Comparison of ENCODE assay signal across 13 mouse cellular contexts in the genomic region with DNA sequence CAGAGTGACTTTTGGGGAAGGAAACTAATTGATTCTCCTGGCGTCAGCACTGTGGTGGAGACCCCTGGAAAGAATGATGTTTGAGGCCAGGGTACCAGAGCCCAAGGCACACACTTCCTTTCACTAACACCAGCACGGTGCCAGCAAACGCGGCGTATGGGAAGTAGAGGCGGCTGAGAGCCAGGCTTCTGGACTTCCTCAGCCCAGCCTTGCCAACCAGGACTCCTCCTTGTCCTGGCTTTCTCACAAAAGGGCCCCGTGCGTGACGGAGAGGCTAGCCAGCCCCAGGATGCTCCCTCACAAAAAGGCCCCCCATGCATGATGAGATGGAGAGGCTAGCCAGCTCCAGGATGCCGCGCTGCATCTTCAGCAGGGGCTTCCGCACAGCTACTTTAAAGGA.
DNase-seq lines count a peak whose midpoint lies in the region; ATAC-seq lines count a peak whose summit lies in the region.
"Had no signal": no experiment of that assay in that cellular context is flagged by ENCODE, and none has a peak within 500 bp of the region (broad histone marks: within the 10 kb centered on the region; RNA-seq: fewer than 3 reads in every experiment).

No protein-coding gene starts in this region.

- peak; percentile 49; the same call in 1 of the 2 replicates for ATAC-seq in limb, embryonic 13.5 days (ENCODE audit: low FRiP score, low read depth)
- no peak for ATAC-seq in kidney, embryonic 14.5 days (ENCODE audit: low FRiP score, low TSS enrichment)
- ATAC-seq: forebrain, embryonic 16.5 days; intestine, embryonic 15.5 days had no signal

- H3K9me3 ChIP-seq in limb, embryonic 13.5 days = no peaks in the 10 kb centered on the region
- H3K9me3 ChIP-seq in kidney, embryonic 14.5 days (ENCODE audit: control insufficient read depth, low read length) = no peaks in the 10 kb centered on the region
- H3K9me3 ChIP-seq: embryonic facial prominence, embryonic 12.5 days; intestine, embryonic 15.5 days had no signal

- H3K9ac ChIP-seq in limb, embryonic 13.5 days = no peak overlapping the region
- H3K9ac ChIP-seq in kidney, embryonic 14.5 days (ENCODE audit: low read depth, low read length) = no peak overlapping the region
- H3K9ac ChIP-seq: embryonic facial prominence, embryonic 12.5 days; intestine, embryonic 15.5 days had no signal

- H3K4me1 ChIP-seq in limb, embryonic 13.5 days = peaks cover 72% of the 10 kb centered on the region
- peaks cover 17% of the 10 kb centered on the region for H3K4me1 ChIP-seq in kidney, embryonic 14.5 days (ENCODE audit: control insufficient read depth, insufficient read depth, low read length)

- WGBS in limb, embryonic 13.5 days = 58% methylated on average over 12 of the region's 12 CpGs
- WGBS in kidney, embryonic 14.5 days = 82% methylated on average over 12 of the region's 12 CpGs

- H3K4me3 ChIP-seq in limb, embryonic 13.5 days = no peak overlapping the region
- H3K4me3 ChIP-seq in kidney, embryonic 14.5 days (ENCODE audit: low read length) = no peak overlapping the region
- H3K4me3 ChIP-seq: embryonic facial prominence, embryonic 12.5 days; intestine, embryonic 15.5 days had no signal

- no peak overlapping the region for H3K4me2 ChIP-seq in limb, embryonic 13.5 days (replicated peaks)
- H3K4me2 ChIP-seq in kidney, embryonic 14.5 days (replicated peaks; ENCODE audit: low read depth, low read length) = no peak overlapping the region
- H3K4me2 ChIP-seq: embryonic facial prominence, embryonic 12.5 days; heart, embryonic 11.5 days; intestine, embryonic 15.5 days had no signal

- H3K27ac ChIP-seq in limb, embryonic 13.5 days = peak overlapping the region; percentile 10; the same call in 1 of the 2 replicates
- H3K27ac ChIP-seq in kidney, embryonic 14.5 days (ENCODE audit: low read depth, low read length) = no peak overlapping the region
- H3K27ac ChIP-seq: embryonic facial prominence, embryonic 12.5 days; intestine, embryonic 15.5 days; macrophage had no signal

- DNase-seq in layer of hippocampus, postnatal 10 days (ENCODE audit: low spot score in 2 of 2) = peak; percentile 41 to 50
- DNase-seq in layer of hippocampus, adult 11-12 months (ENCODE audit: low spot score) = no peak
- DNase-seq in brain, embryonic 18.5 days (ENCODE audit: low read depth, low spot score) = peak; percentile 4
- peak; percentile 56 for DNase-seq in cerebellum, adult 18-20 months
- no peak for DNase-seq in testis, postnatal 14 days (ENCODE audit: low spot score)
- no peak for DNase-seq in thymus, postnatal 14 days

- H3K27me3 ChIP-seq in limb, embryonic 13.5 days = no peaks in the 10 kb centered on the region
- H3K27me3 ChIP-seq in kidney, embryonic 14.5 days (ENCODE audit: control insufficient read depth, insufficient read depth, low read length) = no peaks in the 10 kb centered on the region
- H3K27me3 ChIP-seq: embryonic facial prominence, embryonic 12.5 days; intestine, embryonic 15.5 days had no signal

- H3K36me3 ChIP-seq in limb, embryonic 13.5 days = no peaks in the 10 kb centered on the region
- H3K36me3 ChIP-seq in kidney, embryonic 14.5 days (ENCODE audit: control insufficient read depth, insufficient read depth, low read length) = no peaks in the 10 kb centered on the region
- H3K36me3 ChIP-seq: embryonic facial prominence, embryonic 12.5 days; intestine, embryonic 15.5 days had no signal

Comparison
In these comparisons a context has a peak if more than half of its experiments do, and no peak if none do; other contexts are left out.
1. DNase-seq: peak in layer of hippocampus, postnatal 10 days (2 of 2), brain, embryonic 18.5 days (single experiment) and cerebellum, adult 18-20 months (2 of 2); none in layer of hippocampus, adult 11-12 months (single experiment), testis, postnatal 14 days (single experiment) and thymus, postnatal 14 days (single experiment).